Mouse (Mus musculus) splenic B cell, adult 2 months (primary cell): ENCODE data around the gene Hoxa6.

ENCODE experiments used
- DNase-seq: peaks from one replicate; pipeline ENCODE4 v3.0.0-alpha.2; 2011; ENCODE audit warnings: low read depth, low spot score
- H3K27me3 ChIP-seq: 2 replicates; pipeline ENCODE4 v1.6.1; 2012; ENCODE audit warnings: mild to moderate bottlenecking, low read length, moderate library complexity, mixed read lengths; ENCODE audit not compliant: control insufficient read depth, poor library complexity, insufficient read depth, severe bottlenecking
- H3K36me3 ChIP-seq: 2 replicates; pipeline ENCODE4 v1.6.1; 2012; ENCODE audit warnings: mild to moderate bottlenecking, low read length, moderate library complexity, mixed read lengths; ENCODE audit not compliant: control insufficient read depth, poor library complexity, insufficient read depth, severe bottlenecking

Gene Hoxa6

GRCm38 (mm10) chr6:52159979-52160378 lies 48.5 kb downstream of the Hoxa6 start:
- Histone ChIP-seq H3K36me3 (no peaks in the 10 kb centered on the region), H3K27me3 (peaks cover 9% of the 10 kb centered on the region)
- peak; percentile 11 for DNase-seq

- Histone ChIP-seq H3K27me3 (peaks cover 9% of the 10 kb centered on the region), H3K36me3 (no peaks in the 10 kb centered on the region)
- DNase-seq, result no peak
Measured at GRCm38 (mm10) chr6:52159164-52159761, 49.3 kb downstream of the Hoxa6 start.

- Histone ChIP-seq H3K36me3 (no peaks in the 10 kb centered on the region), H3K27me3 (peaks cover 9% of the 10 kb centered on the region)
- DNase-seq, result peak; percentile 59
Measured at GRCm38 (mm10) chr6:52158276-52159051, 50.1 kb downstream of the Hoxa6 start, which contains the start of gene Hoxa1. Hoxa1 (minus strand) TSS chr6:52158317.

- no peaks in the 10 kb centered on the region for H3K36me3 ChIP-seq
- H3K27me3 ChIP-seq, result peaks cover 9% of the 10 kb centered on the region
- no peak for DNase-seq
Measured at GRCm38 (mm10) chr6:52157466-52158275, 50.9 kb downstream of the Hoxa6 start.

GRCm38 (mm10) chr6:52156551-52157200 lies 51.8 kb downstream of the Hoxa6 start:
- H3K27me3 ChIP-seq, result peaks cover 9% of the 10 kb centered on the region
- DNase-seq, result no peak
- H3K36me3 ChIP-seq, result no peaks in the 10 kb centered on the region
